Mouse (Mus musculus) adrenal gland, postnatal 14 days (tissue): ENCODE measurements around the gene Mitf. TPM values are rescaled to one million over a fixed set of nuclear protein-coding genes. Genes with fewer than 3 reads are reported as not detected.
A peak's percentile ranks its signal among the peaks of the same experiment; 100 is the strongest.

Source experiments
- DNase-seq: peaks from one replicate; pipeline ENCODE4 v3.0.0; 2021; ENCODE audit warnings: mixed read lengths
- total RNA-seq: library from RNA; stranded (reverse); gene quantifications from 2 replicates; pipeline ENCODE4 v1.2.3, GENCODE M21; 2021

The Mitf gene
- total RNA-seq, 1 experiment from 2014 or later = 5.3 TPM

GRCm38 (mm10) chr6:97950033-97950881 is 143.4 kb downstream of the Mitf start:
- DNase-seq = no peak

- no peak for DNase-seq
Observed at GRCm38 (mm10) chr6:97950882-97951245, 144.0 kb downstream of the Mitf start.

GRCm38 (mm10) chr6:97951711-97952110 is 144.9 kb downstream of the Mitf start:
- no peak for DNase-seq

GRCm38 (mm10) chr6:97952845-97953244 is 146.0 kb downstream of the Mitf start:
- peak; percentile 69 for DNase-seq

- no peak for DNase-seq
Observed at GRCm38 (mm10) chr6:97956121-97956520, 149.3 kb downstream of the Mitf start.

GRCm38 (mm10) chr6:97956636-97957035 is 149.8 kb downstream of the Mitf start:
- no peak for DNase-seq

GRCm38 (mm10) chr6:97958276-97958675 is 151.4 kb downstream of the Mitf start:
- no peak for DNase-seq

GRCm38 (mm10) chr6:97961776-97962175 is 154.9 kb downstream of the Mitf start:
- DNase-seq = no peak

- no peak for DNase-seq
Observed at GRCm38 (mm10) chr6:97962311-97962710, 155.5 kb downstream of the Mitf start.

GRCm38 (mm10) chr6:97964750-97965149 is 157.9 kb downstream of the Mitf start:
- no peak for DNase-seq

GRCm38 (mm10) chr6:97981668-97982067 is 174.8 kb downstream of the Mitf start:
- no peak for DNase-seq

GRCm38 (mm10) chr6:97985658-97986057 is 178.8 kb downstream of the Mitf start:
- no peak for DNase-seq

GRCm38 (mm10) chr6:97986417-97986816 is 179.6 kb downstream of the Mitf start:
- DNase-seq = no peak

- DNase-seq = no peak
Observed at GRCm38 (mm10) chr6:97993507-97993906, 186.7 kb downstream of the Mitf start.

GRCm38 (mm10) chr6:97995606-97996307 is 188.9 kb downstream of the Mitf start:
- DNase-seq = no peak

- peak; percentile 12 for DNase-seq
Observed at GRCm38 (mm10) chr6:98001551-98001950, 194.7 kb downstream of the Mitf start.

GRCm38 (mm10) chr6:98003114-98003513 is 196.3 kb downstream of the Mitf start:
- DNase-seq = peak; percentile 9

- DNase-seq = peak; percentile 26
Observed at GRCm38 (mm10) chr6:98005566-98005965, 198.7 kb downstream of the Mitf start.

- no peak for DNase-seq
Observed at GRCm38 (mm10) chr6:98015066-98015465, 208.2 kb downstream of the Mitf start.

- no peak for DNase-seq
Observed at GRCm38 (mm10) chr6:98015819-98016218, 209.0 kb downstream of the Mitf start.

- no peak for DNase-seq
Observed at GRCm38 (mm10) chr6:98023876-98024275, 217.0 kb downstream of the Mitf start.

GRCm38 (mm10) chr6:98038513-98038912 is 231.7 kb downstream of the Mitf start:
- DNase-seq = no peak

GRCm38 (mm10) chr6:98041795-98042194 is 234.9 kb downstream of the Mitf start:
- DNase-seq = no peak
